Comparison of ENCODE assay signal across 15 mouse cellular contexts in genomic region chr12:85602153-85602552, GRCm38 (mm10). TPM values are rescaled to one million over a fixed set of nuclear protein-coding genes. Genes with fewer than 3 reads are reported as not detected.
DNase-seq lines count a peak whose midpoint lies in the region; ATAC-seq and TF ChIP-seq lines count a peak whose summit lies in the region.
"Had no signal": no experiment of that assay in that cellular context is flagged by ENCODE, and none has a peak within 500 bp of the region (broad histone marks: within the 10 kb centered on the region; RNA-seq: fewer than 3 reads in every experiment).

No protein-coding gene starts in this region.

- H3K27me3 ChIP-seq in hindbrain, postnatal 0 days (ENCODE audit: insufficient read depth, low read length): no peaks in the 10 kb centered on the region
- H3K27me3 ChIP-seq in hindbrain, embryonic 12.5 days: peaks cover 16% of the 10 kb centered on the region
- no peaks in the 10 kb centered on the region for H3K27me3 ChIP-seq in limb, embryonic 15.5 days

- no peaks in the 10 kb centered on the region for H3K36me3 ChIP-seq in hindbrain, postnatal 0 days (ENCODE audit: insufficient read depth, low read length)
- H3K36me3 ChIP-seq in hindbrain, embryonic 12.5 days: no peaks in the 10 kb centered on the region
- peaks cover 7% of the 10 kb centered on the region; the same call in 1 of the 2 replicates for H3K36me3 ChIP-seq in limb, embryonic 15.5 days
- H3K36me3 ChIP-seq: midbrain, embryonic 12.5 days had no signal

- no peak for TF ChIP-seq CTCF in hindbrain, postnatal 0 days (IDR thresholded peaks at IDR 0.05; ENCODE audit: low read depth)

- peaks cover 33% of the 10 kb centered on the region for H3K4me1 ChIP-seq in hindbrain, postnatal 0 days (ENCODE audit: insufficient read depth, low read length)
- peaks cover 53% of the 10 kb centered on the region for H3K4me1 ChIP-seq in hindbrain, embryonic 12.5 days
- H3K4me1 ChIP-seq in limb, embryonic 15.5 days: peaks cover 56% of the 10 kb centered on the region

- no peak for ATAC-seq in hindbrain, postnatal 0 days
- no peak for ATAC-seq in hindbrain, embryonic 12.5 days (ENCODE audit: low FRiP score)
- no peak for ATAC-seq in limb, embryonic 15.5 days (ENCODE audit: insufficient number of reproducible peaks, low FRiP score, low TSS enrichment, low read depth)
- ATAC-seq in activated CD4-positive, CD25-positive, alpha-beta regulatory T cell, adult 4 months: no peak
- ATAC-seq: forebrain, embryonic 14.5 days had no signal

- H3K27ac ChIP-seq in hindbrain, postnatal 0 days: no peak overlapping the region
- H3K27ac ChIP-seq in hindbrain, embryonic 12.5 days: no peak overlapping the region
- H3K27ac ChIP-seq in limb, embryonic 15.5 days: peak overlapping the region; percentile 95
- H3K27ac ChIP-seq: midbrain, embryonic 12.5 days had no signal

- no peak overlapping the region for H3K9ac ChIP-seq in hindbrain, postnatal 0 days (replicated peaks; ENCODE audit: low read length)
- no peak overlapping the region for H3K9ac ChIP-seq in hindbrain, embryonic 12.5 days
- H3K9ac ChIP-seq in limb, embryonic 15.5 days: no peak overlapping the region
- H3K9ac ChIP-seq: midbrain, embryonic 12.5 days had no signal

- 76% methylated on average over 2 of the region's 2 CpGs for WGBS in hindbrain, postnatal 0 days
- 89% methylated on average over 2 of the region's 2 CpGs for WGBS in hindbrain, embryonic 12.5 days
- WGBS in limb, embryonic 15.5 days: 68% methylated on average over 2 of the region's 2 CpGs

- no peaks in the 10 kb centered on the region for H3K9me3 ChIP-seq in hindbrain, postnatal 0 days (ENCODE audit: low read length)
- H3K9me3 ChIP-seq in hindbrain, embryonic 12.5 days (replicated peaks): no peaks in the 10 kb centered on the region
- H3K9me3 ChIP-seq in limb, embryonic 15.5 days: no peaks in the 10 kb centered on the region
- H3K9me3 ChIP-seq: midbrain, embryonic 12.5 days had no signal

- 0 out of 2 replicates have a peak overlapping the region, but pooled peaks have one; percentile 7 for H3K4me2 ChIP-seq in hindbrain, postnatal 0 days (ENCODE audit: low read depth, low read length)
- no peak overlapping the region for H3K4me2 ChIP-seq in hindbrain, embryonic 12.5 days (replicated peaks)
- H3K4me2 ChIP-seq in limb, embryonic 15.5 days: peak overlapping the region; percentile 84
- H3K4me2 ChIP-seq: midbrain, embryonic 12.5 days had no signal

- DNase-seq in hindbrain, postnatal 0 days (ENCODE audit: low spot score): no peak
- peak; percentile 59 for DNase-seq in 3T3-L1 (ENCODE audit: low read depth, low spot score)
- peak; percentile 49 for DNase-seq in Muller cell, postnatal 12 days (ENCODE audit: inconsistent ontology term)
- DNase-seq in urinary bladder, postnatal 4 days (ENCODE audit: low spot score in 2 of 2): no peak
- no peak for DNase-seq in thymus, postnatal 25 days
- DNase-seq: adrenal gland, adult 8-10 months; lung, postnatal 10 days; retina, postnatal 1 day; spleen, adult 18-20 months; thymus, postnatal 4 days had no signal

- no peak overlapping the region for H3K4me3 ChIP-seq in hindbrain, postnatal 0 days (ENCODE audit: low read length)
- H3K4me3 ChIP-seq in hindbrain, embryonic 12.5 days: no peak overlapping the region
- H3K4me3 ChIP-seq in limb, embryonic 15.5 days: peak overlapping the region; percentile 83; the same call in 1 of the 2 replicates
- H3K4me3 ChIP-seq: midbrain, embryonic 12.5 days had no signal

RNA-seq across cellular contexts. Expression of gene Jdp2, which starts 3.3 kb away (rescaled TPM):
- 11.2 and 15.4 TPM in 2 replicates for total RNA-seq in hindbrain, postnatal 0 days (2014; rRNA removed)
- polyA plus RNA-seq in hindbrain, postnatal 0 days (2015; fragmentation: Nextera tagmentation; extraction: Ambion mirVana): 0.68 and 0.89 TPM in 2 replicates
- 0.90 and 1.1 TPM in 2 replicates for polyA plus RNA-seq in hindbrain, embryonic 12.5 days (2016; fragmentation: Nextera tagmentation; extraction: Ambion mirVana)
- polyA plus RNA-seq in limb, embryonic 15.5 days (2015; fragmentation: Nextera tagmentation; extraction: Ambion mirVana): 0.99 and 1.5 TPM in 2 replicates
- not detected for polyA plus RNA-seq in activated CD4-positive, CD25-positive, alpha-beta regulatory T cell, adult 4 months (2017; shearing (Covaris generic))

Comparison
In these comparisons a context has a peak if more than half of its experiments do, and no peak if none do; other contexts are left out.
1. DNase-seq: peak in 3T3-L1 (single experiment) and Muller cell, postnatal 12 days (single experiment); none in hindbrain, postnatal 0 days (single experiment), urinary bladder, postnatal 4 days (0 of 2) and thymus, postnatal 25 days (single experiment).